Mouse (Mus musculus): ENCODE data around the gene Pebp1.

DNA sequence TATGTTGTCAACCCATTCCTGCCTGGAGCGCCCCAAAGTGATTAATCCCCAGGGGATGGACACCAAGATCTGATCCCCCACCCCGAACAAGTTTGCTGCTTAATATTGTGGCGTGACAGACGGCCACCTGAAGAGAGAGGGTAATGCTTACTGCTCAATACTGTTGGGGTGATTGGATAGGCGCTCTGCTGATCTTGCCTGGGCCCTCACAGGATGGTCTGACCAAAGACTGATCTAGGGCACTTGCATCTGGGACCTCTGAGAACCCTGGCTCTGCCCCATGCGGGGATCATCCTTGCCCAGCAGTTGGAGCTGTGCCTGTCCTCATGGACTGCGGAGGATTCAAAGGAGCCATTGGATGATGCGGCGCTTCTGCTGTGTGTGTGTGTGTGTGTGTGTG, 36.3 kb upstream of the Pebp1 start:
- TF ChIP-seq CTCF (IDR thresholded peaks at IDR 0.05): no peak
- TF ChIP-seq POLR2A (IDR thresholded peaks at IDR 0.05; ENCODE audit: insufficient read depth, low read depth, low read length): no peak

Measured in heart, adult 2 months (tissue).